Mouse (Mus musculus) lung, embryonic 16.5 days (tissue): Measurements from ENCODE around the gene Gon7. TPM values are rescaled to one million over a fixed set of nuclear protein-coding genes. Genes with fewer than 3 reads are reported as not detected.
A peak's percentile ranks its signal among the peaks of the same experiment; 100 is the strongest.

Experiments
- ATAC-seq: fragments of 200-750 bp; cut with Nextera tagmentation; 2 replicates; pipeline ENCODE4 v1.8.0; 2017; ENCODE audit warnings: low read depth, mild to moderate bottlenecking, moderate library complexity
- H3K27ac ChIP-seq: fragments of 300-500 bp; sonication (generic); 2 replicates; pipeline ENCODE4 v1.5.1; 2014; ENCODE audit warnings: mild to moderate bottlenecking, control low read depth, low read length
- H3K27me3 ChIP-seq: fragments of 300-500 bp; sonication (generic); 2 replicates; pipeline ENCODE4 v1.6.1; 2014; ENCODE audit warnings: low read depth, low read length, mixed read lengths; ENCODE audit not compliant: control insufficient read depth, insufficient read depth
- H3K36me3 ChIP-seq: fragments of 300-500 bp; sonication (generic); 2 replicates; pipeline ENCODE4 v1.6.1; 2014; ENCODE audit warnings: low read length; ENCODE audit not compliant: control insufficient read depth, insufficient read depth
- H3K4me1 ChIP-seq: fragments of 300-500 bp; sonication (generic); replicated peaks from 2 replicates; pipeline ENCODE4 v1.6.1; 2014; ENCODE audit warnings: low read length, mixed read lengths; ENCODE audit not compliant: control insufficient read depth, insufficient read depth
- H3K4me2 ChIP-seq: fragments of 300-500 bp; sonication (generic); 2 replicates; pipeline ENCODE4 v1.6.1; 2014; ENCODE audit warnings: low read depth, low read length, control low read depth
- H3K4me3 ChIP-seq: fragments of 300-500 bp; sonication (generic); 2 replicates; pipeline ENCODE4 v1.5.1; 2014; ENCODE audit warnings: mild to moderate bottlenecking, low read length, control low read depth
- H3K9ac ChIP-seq: fragments of 300-500 bp; sonication (generic); 2 replicates; pipeline ENCODE4 v1.6.1; 2014; ENCODE audit warnings: low read length, control low read depth
- H3K9me3 ChIP-seq: fragments of 300-500 bp; sonication (generic); 2 replicates; pipeline ENCODE4 v1.6.1; 2016; ENCODE audit warnings: low read length; ENCODE audit not compliant: control insufficient read depth
- WGBS: fragments of 180-500 bp; shearing (Covaris S2); extraction: QIAGEN DNeasy Blood & Tissue Kit; methylation state at CpG from one replicate; pipeline ENCODE4 v1.1.7; 2014; 5-methylcytosine and 5-hydroxymethylcytosine counted together
- polyA plus RNA-seq: library from polyadenylated mRNA; unstranded; fragments of >200 nt; fragmentation: Nextera tagmentation; extraction: Ambion mirVana; gene quantifications from 2 replicates; pipeline ENCODE4 v1.2.1, GENCODE M21; 2015

Gene Gon7
- polyA plus RNA-seq, 1 experiment from 2014 or later: 26.4 TPM

- Histone ChIP-seq H3K4me2 (no peak overlapping the region), H3K4me3 (no peak overlapping the region), H3K27ac (no peak overlapping the region), H3K9ac (no peak overlapping the region), H3K27me3 (no peaks in the 10 kb centered on the region), H3K9me3 (no peaks in the 10 kb centered on the region), H3K4me1 (no peaks in the 10 kb centered on the region), H3K36me3 (no peaks in the 10 kb centered on the region)
- 71% methylated on average over 10 of the region's 10 CpGs for WGBS
- ATAC-seq: no peak
Observed at GRCm38 (mm10) chr12:102714654-102715395, 42.8 kb downstream of the Gon7 start.

- no peaks in the 10 kb centered on the region for H3K9me3 ChIP-seq
- H3K4me1 ChIP-seq: no peaks in the 10 kb centered on the region
- H3K9ac ChIP-seq: no peak overlapping the region
- H3K36me3 ChIP-seq: no peaks in the 10 kb centered on the region
- H3K27me3 ChIP-seq: no peaks in the 10 kb centered on the region
- 69% methylated on average over 2 of the region's 2 CpGs for WGBS
- no peak overlapping the region for H3K27ac ChIP-seq
- ATAC-seq: no peak
- no peak overlapping the region for H3K4me3 ChIP-seq
- no peak overlapping the region for H3K4me2 ChIP-seq
Observed at GRCm38 (mm10) chr12:102714116-102714515, 43.5 kb downstream of the Gon7 start.

GRCm38 (mm10) chr12:102713153-102713865, 44.3 kb downstream of the Gon7 start:
- no peak overlapping the region for H3K4me2 ChIP-seq
- ATAC-seq: no peak
- WGBS: 56% methylated on average over 20 of the region's 20 CpGs

GRCm38 (mm10) chr12:102710851-102711375, 46.7 kb downstream of the Gon7 start:
- Histone ChIP-seq H3K9me3 (no peaks in the 10 kb centered on the region), H3K4me3 (no peak overlapping the region), H3K4me2 (no peak overlapping the region), H3K27me3 (no peaks in the 10 kb centered on the region), H3K27ac (no peak overlapping the region), H3K36me3 (no peaks in the 10 kb centered on the region), H3K9ac (no peak overlapping the region), H3K4me1 (peaks cover 1% of the 10 kb centered on the region)
- WGBS: 68% methylated on average over 4 of the region's 4 CpGs
- no peak for ATAC-seq

More at GRCm38 (mm10) chr12:102713153-102713865, 44.3 kb downstream of the Gon7 start:
- H3K4me3 ChIP-seq: no peak overlapping the region
- H3K4me1 ChIP-seq: no peaks in the 10 kb centered on the region
- H3K27ac ChIP-seq: no peak overlapping the region
- H3K27me3 ChIP-seq: no peaks in the 10 kb centered on the region
- H3K36me3 ChIP-seq: no peaks in the 10 kb centered on the region
- no peaks in the 10 kb centered on the region for H3K9me3 ChIP-seq
- H3K9ac ChIP-seq: no peak overlapping the region

GRCm38 (mm10) chr12:102709896-102710295, 47.7 kb downstream of the Gon7 start:
- H3K36me3 ChIP-seq: no peaks in the 10 kb centered on the region
- no peak for ATAC-seq
- no peak overlapping the region for H3K4me2 ChIP-seq
- no peak overlapping the region for H3K9ac ChIP-seq
- peaks cover 8% of the 10 kb centered on the region for H3K4me1 ChIP-seq
- no peaks in the 10 kb centered on the region for H3K9me3 ChIP-seq
- no peak overlapping the region for H3K27ac ChIP-seq
- H3K27me3 ChIP-seq: no peaks in the 10 kb centered on the region
- H3K4me3 ChIP-seq: no peak overlapping the region
- WGBS: 75% methylated on average over 5 of the region's 5 CpGs

- no peak for ATAC-seq
- WGBS: 64% methylated on average over 11 of the region's 11 CpGs
- H3K36me3 ChIP-seq: no peaks in the 10 kb centered on the region
- no peak overlapping the region for H3K4me3 ChIP-seq
- no peaks in the 10 kb centered on the region for H3K27me3 ChIP-seq
- no peak overlapping the region for H3K27ac ChIP-seq
- no peaks in the 10 kb centered on the region for H3K9me3 ChIP-seq
- H3K9ac ChIP-seq: no peak overlapping the region
- H3K4me1 ChIP-seq: peaks cover 18% of the 10 kb centered on the region
- H3K4me2 ChIP-seq: no peak overlapping the region
Observed at GRCm38 (mm10) chr12:102708220-102708619, 49.4 kb downstream of the Gon7 start.

GRCm38 (mm10) chr12:102706833-102707463, 50.7 kb downstream of the Gon7 start:
- Histone ChIP-seq H3K9ac (no peak overlapping the region), H3K27ac (no peak overlapping the region), H3K4me3 (no peak overlapping the region), H3K4me2 (no peak overlapping the region), H3K9me3 (no peaks in the 10 kb centered on the region), H3K36me3 (no peaks in the 10 kb centered on the region), H3K4me1 (peaks cover 28% of the 10 kb centered on the region), H3K27me3 (no peaks in the 10 kb centered on the region)
- 80% methylated on average over 10 of the region's 10 CpGs for WGBS
- ATAC-seq: no peak

- no peaks in the 10 kb centered on the region for H3K9me3 ChIP-seq
- peak overlapping the region; percentile 98 for H3K4me2 ChIP-seq
- H3K9ac ChIP-seq: peak overlapping the region; percentile 82; the same call in 1 of the 2 replicates
- no peak for ATAC-seq
- no peak overlapping the region for H3K4me3 ChIP-seq
- H3K36me3 ChIP-seq: no peaks in the 10 kb centered on the region
- 39% methylated on average over 6 of the region's 6 CpGs for WGBS
- H3K27me3 ChIP-seq: no peaks in the 10 kb centered on the region
- H3K27ac ChIP-seq: no peak overlapping the region
- peaks cover 28% of the 10 kb centered on the region for H3K4me1 ChIP-seq
Observed at GRCm38 (mm10) chr12:102705906-102706640, 51.5 kb downstream of the Gon7 start.
